Mouse (Mus musculus): ENCODE data around the gene Hsh2d. TPM values are rescaled to one million over a fixed set of nuclear protein-coding genes. Genes with fewer than 3 reads are reported as not detected.

The Hsh2d gene
- polyA plus RNA-seq, 1 experiment from 2014 or later: 0.20 TPM

Other genes starting within 250 kb of the Hsh2d start
- 8.4 to 12.3 TPM (median 9.8 TPM) in 3 replicates for gene Zfp961, start 238.6 kb upstream of the Hsh2d start, polyA plus RNA-seq (2018)
- gene Cyp4f18, start 180.0 kb upstream of the Hsh2d start, polyA plus RNA-seq (2018): 4.8 to 31.0 TPM (median 8.7 TPM) in 3 replicates
- not detected in 3 replicates for gene Olfr372, start 148.4 kb upstream of the Hsh2d start, polyA plus RNA-seq (2018)
- gene Olfr373, start 106.5 kb upstream of the Hsh2d start, polyA plus RNA-seq (2018): not detected in 3 replicates
- gene Olfr374, start 82.6 kb upstream of the Hsh2d start, polyA plus RNA-seq (2018): not detected in 3 replicates
- gene Tpm4, start 54.7 kb upstream of the Hsh2d start, polyA plus RNA-seq (2018): 152 to 252 TPM (median 227 TPM) in 3 replicates
- gene Rab8a, start 28.4 kb upstream of the Hsh2d start, polyA plus RNA-seq (2018): 103 to 457 TPM (median 106 TPM) in 3 replicates
- not detected in 3 replicates for gene Cib3, start 23.2 kb downstream of the Hsh2d start, polyA plus RNA-seq (2018)
- gene Gm11034, start 24.0 kb downstream of the Hsh2d start, polyA plus RNA-seq (2018): not detected in 3 replicates
- 53.0 to 65.8 TPM (median 59.4 TPM) in 3 replicates for gene Fam32a, start 30.1 kb downstream of the Hsh2d start, polyA plus RNA-seq (2018)
- gene Ap1m1, start 50.4 kb downstream of the Hsh2d start, polyA plus RNA-seq (2018): 43.7 to 76.1 TPM (median 50.7 TPM) in 3 replicates
- 1.1 to 6.6 TPM (median 2.6 TPM) in 3 replicates for gene Gm10282, start 115.6 kb downstream of the Hsh2d start, polyA plus RNA-seq (2018)
- gene Klf2, start 129.4 kb downstream of the Hsh2d start, polyA plus RNA-seq (2018): 3.1 to 17.3 TPM (median 5.7 TPM) in 3 replicates
- 36.4 to 53.4 TPM (median 39.6 TPM) in 3 replicates for gene Eps15l1, start 231.8 kb downstream of the Hsh2d start, polyA plus RNA-seq (2018)

All from macrophage (primary cell).